Mouse (Mus musculus): ENCODE data around the gene Gm8265.
"Not testable (repeated sequence)": the region's sequence is repeated elsewhere in the genome, so short reads cannot be mapped to it uniquely, and the experiment has no call there.

Gene Gm8265

GRCm38 (mm10) chr14:5632928-5633327 is at the start of gene Gm8265:
Gene Gm8265, minus strand, starts transcription at chr14:5633028.
- not testable (repeated sequence) for DNase-seq

Data from layer of hippocampus, adult 9-11 months (tissue).